ENCODE assay signal across 14 mouse cellular contexts in the genomic region with DNA sequence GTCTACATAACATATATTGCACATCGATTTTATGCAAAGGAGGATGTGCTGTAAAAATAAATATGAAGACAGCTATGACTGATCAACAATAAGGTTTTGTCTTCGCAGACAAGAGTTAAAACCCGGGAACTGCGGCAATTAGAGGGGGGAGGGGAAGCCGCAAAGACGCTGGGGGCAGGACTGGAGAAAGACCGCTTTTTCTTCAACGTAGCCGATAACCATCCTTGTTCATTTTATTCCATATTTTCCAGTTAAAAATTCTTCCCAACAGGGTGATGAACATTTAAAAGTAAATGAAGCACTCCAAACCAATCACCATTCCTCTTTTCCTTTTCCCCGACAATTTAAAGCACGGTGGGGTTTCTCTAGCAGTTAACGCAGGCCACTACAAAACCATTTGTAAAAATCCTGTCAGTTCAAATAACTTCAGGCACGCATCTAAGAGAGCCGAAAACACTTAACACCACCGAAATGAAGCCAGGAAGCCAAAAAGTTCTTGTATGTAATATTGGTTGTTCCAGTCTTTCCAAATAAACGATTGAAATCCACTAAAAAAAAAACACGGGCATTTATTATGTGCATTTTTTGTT. TPM values are rescaled to one million over a fixed set of nuclear protein-coding genes. Genes with fewer than 3 reads are reported as not detected.
DNase-seq lines count a peak whose midpoint lies in the region; ATAC-seq and TF ChIP-seq lines count a peak whose summit lies in the region.
"Had no signal": no experiment of that assay in that cellular context is flagged by ENCODE, and none has a peak within 500 bp of the region (broad histone marks: within the 10 kb centered on the region; RNA-seq: fewer than 3 reads in every experiment).

No protein-coding gene starts in this region.

- H3K27me3 ChIP-seq in hindbrain, embryonic 10.5 days (ENCODE audit: insufficient read depth, poor library complexity, severe bottlenecking) = peaks cover 79% of the 10 kb centered on the region
- H3K27me3 ChIP-seq in hindbrain, embryonic 16.5 days (replicated peaks; ENCODE audit: control insufficient read depth, insufficient read depth, low read length) = peaks cover 24% of the 10 kb centered on the region
- H3K27me3 ChIP-seq in midbrain, embryonic 12.5 days = peaks cover 49% of the 10 kb centered on the region
- H3K27me3 ChIP-seq in midbrain, embryonic 16.5 days (ENCODE audit: control insufficient read depth, insufficient read depth, low read depth, low read length) = peaks cover 36% of the 10 kb centered on the region
- H3K27me3 ChIP-seq in neural tube, embryonic 13.5 days = peaks cover 69% of the 10 kb centered on the region

- no peaks in the 10 kb centered on the region for H3K36me3 ChIP-seq in hindbrain, embryonic 10.5 days
- H3K36me3 ChIP-seq in hindbrain, embryonic 16.5 days (ENCODE audit: control insufficient read depth, insufficient read depth, low read length) = no peaks in the 10 kb centered on the region
- no peaks in the 10 kb centered on the region for H3K36me3 ChIP-seq in midbrain, embryonic 12.5 days
- no peaks in the 10 kb centered on the region for H3K36me3 ChIP-seq in midbrain, embryonic 16.5 days (ENCODE audit: control insufficient read depth, insufficient read depth, low read length)
- no peaks in the 10 kb centered on the region for H3K36me3 ChIP-seq in neural tube, embryonic 13.5 days

- no peak overlapping the region for H3K9ac ChIP-seq in hindbrain, embryonic 16.5 days (ENCODE audit: low read depth, low read length)
- no peak overlapping the region for H3K9ac ChIP-seq in midbrain, embryonic 12.5 days (replicated peaks)
- H3K9ac ChIP-seq in midbrain, embryonic 16.5 days (ENCODE audit: low read depth, low read length) = no peak overlapping the region
- H3K9ac ChIP-seq in neural tube, embryonic 13.5 days = no peak overlapping the region

- no peak overlapping the region for H3K4me2 ChIP-seq in hindbrain, embryonic 16.5 days (ENCODE audit: low read length)
- peak overlapping the region; percentile 26 for H3K4me2 ChIP-seq in midbrain, embryonic 12.5 days (replicated peaks)
- no peak overlapping the region for H3K4me2 ChIP-seq in midbrain, embryonic 16.5 days (ENCODE audit: low read length)
- H3K4me2 ChIP-seq in neural tube, embryonic 13.5 days = no peak overlapping the region; the same call in 1 of the 2 replicates

- peak overlapping the region; percentile 38 for H3K4me3 ChIP-seq in hindbrain, embryonic 10.5 days
- H3K4me3 ChIP-seq in hindbrain, embryonic 16.5 days (ENCODE audit: low read length) = no peak overlapping the region
- H3K4me3 ChIP-seq in midbrain, embryonic 12.5 days = peak overlapping the region; percentile 6; the same call in 1 of the 2 replicates
- H3K4me3 ChIP-seq in midbrain, embryonic 16.5 days (ENCODE audit: low read depth, low read length) = no peak overlapping the region
- peak overlapping the region; percentile 4; the same call in 1 of the 2 replicates for H3K4me3 ChIP-seq in neural tube, embryonic 13.5 days
- H3K4me3 ChIP-seq in left cerebral cortex, adult 2 months = no peak overlapping the region

- H3K27ac ChIP-seq in hindbrain, embryonic 10.5 days = no peak overlapping the region
- no peak overlapping the region for H3K27ac ChIP-seq in hindbrain, embryonic 16.5 days (ENCODE audit: low read depth, low read length)
- no peak overlapping the region for H3K27ac ChIP-seq in midbrain, embryonic 12.5 days (replicated peaks)
- no peak overlapping the region for H3K27ac ChIP-seq in midbrain, embryonic 16.5 days (ENCODE audit: low read length)
- H3K27ac ChIP-seq in neural tube, embryonic 13.5 days (replicated peaks) = no peak overlapping the region
- H3K27ac ChIP-seq in left cerebral cortex, adult 2 months = no peak overlapping the region

- under 1% methylated on average over 17 of the region's 17 CpGs for WGBS in hindbrain, embryonic 10.5 days
- WGBS in hindbrain, embryonic 16.5 days = under 1% methylated on average over 17 of the region's 17 CpGs
- under 1% methylated on average over 17 of the region's 17 CpGs for WGBS in midbrain, embryonic 12.5 days
- under 1% methylated on average over 17 of the region's 17 CpGs for WGBS in midbrain, embryonic 16.5 days
- WGBS in neural tube, embryonic 13.5 days = under 1% methylated on average over 17 of the region's 17 CpGs

- intact Hi-C loops in left cerebral cortex, adult 2 months (cut with DNase I) = no loop called here

- H3K4me1 ChIP-seq in hindbrain, embryonic 10.5 days (replicated peaks) = peaks cover 17% of the 10 kb centered on the region
- peaks cover 3% of the 10 kb centered on the region; the same call in 1 of the 2 replicates for H3K4me1 ChIP-seq in hindbrain, embryonic 16.5 days (ENCODE audit: control insufficient read depth, insufficient read depth, low read depth, low read length)
- H3K4me1 ChIP-seq in midbrain, embryonic 12.5 days = peaks cover 20% of the 10 kb centered on the region
- H3K4me1 ChIP-seq in midbrain, embryonic 16.5 days (ENCODE audit: control insufficient read depth, insufficient read depth, low read length) = peaks cover 5% of the 10 kb centered on the region; the same call in 1 of the 2 replicates
- peaks cover 15% of the 10 kb centered on the region for H3K4me1 ChIP-seq in neural tube, embryonic 13.5 days (replicated peaks)

- DNase-seq in hindbrain, embryonic 10.5 days (ENCODE audit: low spot score) = peak; percentile 30
- peak; percentile 6 for DNase-seq in fibroblast of lung, adult 2 months (ENCODE audit: low read depth)
- DNase-seq in left cerebral cortex, adult 2 months (ENCODE audit: extremely low spot score in 1 of 2, low spot score in 2 of 2) = no peak
- DNase-seq: gastrocnemius, postnatal 14 days; thymus, postnatal 4 days had no signal

- no peak for TF ChIP-seq CTCF in left cerebral cortex, adult 2 months (IDR thresholded peaks at IDR 0.05)

- no peaks in the 10 kb centered on the region for H3K9me3 ChIP-seq in hindbrain, embryonic 10.5 days
- no peaks in the 10 kb centered on the region for H3K9me3 ChIP-seq in hindbrain, embryonic 16.5 days (ENCODE audit: control insufficient read depth, low read length)
- no peaks in the 10 kb centered on the region for H3K9me3 ChIP-seq in midbrain, embryonic 12.5 days
- H3K9me3 ChIP-seq in midbrain, embryonic 16.5 days (replicated peaks; ENCODE audit: control insufficient read depth, low read length, poor library complexity, severe bottlenecking) = no peaks in the 10 kb centered on the region
- no peaks in the 10 kb centered on the region for H3K9me3 ChIP-seq in neural tube, embryonic 13.5 days

- no peak for ATAC-seq in hindbrain, embryonic 16.5 days
- no peak for ATAC-seq in midbrain, embryonic 12.5 days (ENCODE audit: low FRiP score, low read depth)
- no peak for ATAC-seq in midbrain, embryonic 16.5 days
- ATAC-seq in neural tube, embryonic 13.5 days (ENCODE audit: low read depth) = no peak
- ATAC-seq in inflammation-experienced regulatory T-cells, adult 6 months = no peak

RNA-seq across cellular contexts. Expression of a gene that starts 3.3 kb away (rescaled TPM):
- 4.3 and 11.0 TPM in 2 replicates for polyA plus RNA-seq in hindbrain, embryonic 10.5 days (2016; fragmentation: Nextera tagmentation; extraction: Ambion mirVana)
- polyA plus RNA-seq in hindbrain, embryonic 16.5 days (2015; fragmentation: Nextera tagmentation; extraction: Ambion mirVana) = 0.06 TPM in 1 of 2 replicates, not detected in the other
- 4.6 and 12.5 TPM in 2 replicates for polyA plus RNA-seq in midbrain, embryonic 12.5 days (2016; fragmentation: Nextera tagmentation; extraction: Ambion mirVana)
- 0.28 and 0.47 TPM in 2 replicates for polyA plus RNA-seq in midbrain, embryonic 16.5 days (2015; fragmentation: Nextera tagmentation; extraction: Ambion mirVana)
- polyA plus RNA-seq in neural tube, embryonic 13.5 days (2015; fragmentation: Nextera tagmentation; extraction: Ambion mirVana) = 0.88 and 1.7 TPM in 2 replicates
- total RNA-seq in left cerebral cortex, adult 2 months (2021) = under 1 TPM in 1 of 2 experiments, not detected in 1; 0.28 TPM
- not detected for polyA plus RNA-seq in inflammation-experienced regulatory T-cells, adult 6 months (2017; shearing (Covaris generic))
- total RNA-seq: gastrocnemius, postnatal 14 days; left cerebral cortex, postnatal 25 days; neutrophil, adult 5-6 weeks had no signal
- polyA plus RNA-seq: large intestine, adult 2 months; spleen, adult 2 months had no signal

Comparison
In these comparisons a context has a peak if more than half of its experiments do, and no peak if none do; other contexts are left out.
1. H3K4me3 ChIP-seq: peak in hindbrain, embryonic 10.5 days (single experiment), midbrain, embryonic 12.5 days (single experiment) and neural tube, embryonic 13.5 days (single experiment); none in hindbrain, embryonic 16.5 days (single experiment), midbrain, embryonic 16.5 days (single experiment) and left cerebral cortex, adult 2 months (single experiment).
2. DNase-seq: peak in hindbrain, embryonic 10.5 days (single experiment) and fibroblast of lung, adult 2 months (single experiment); none in left cerebral cortex, adult 2 months (0 of 2).